Mouse (Mus musculus) thymus, adult 2 months (tissue): ENCODE results near the gene Ankrd1.

ENCODE experiments used
- CTCF ChIP-seq: fragments of 200-500 bp; IDR thresholded peaks from 2 replicates; pipeline ENCODE4 v1.5.1; 2012; ENCODE audit warnings: mild to moderate bottlenecking, control low read depth, low read length, moderate library complexity, borderline replicate concordance; ENCODE audit not compliant: control insufficient read depth, poor library complexity, insufficient read depth; ENCODE audit errors: extremely low read depth
- POLR2A ChIP-seq: fragments of 200-500 bp; IDR thresholded peaks from 2 replicates; pipeline ENCODE4 v1.6.1; 2012; ENCODE audit warnings: mild to moderate bottlenecking, low read length, control low read depth, moderate library complexity; ENCODE audit not compliant: control insufficient read depth, poor library complexity, insufficient read depth; ENCODE audit errors: extremely low read depth

DNA sequence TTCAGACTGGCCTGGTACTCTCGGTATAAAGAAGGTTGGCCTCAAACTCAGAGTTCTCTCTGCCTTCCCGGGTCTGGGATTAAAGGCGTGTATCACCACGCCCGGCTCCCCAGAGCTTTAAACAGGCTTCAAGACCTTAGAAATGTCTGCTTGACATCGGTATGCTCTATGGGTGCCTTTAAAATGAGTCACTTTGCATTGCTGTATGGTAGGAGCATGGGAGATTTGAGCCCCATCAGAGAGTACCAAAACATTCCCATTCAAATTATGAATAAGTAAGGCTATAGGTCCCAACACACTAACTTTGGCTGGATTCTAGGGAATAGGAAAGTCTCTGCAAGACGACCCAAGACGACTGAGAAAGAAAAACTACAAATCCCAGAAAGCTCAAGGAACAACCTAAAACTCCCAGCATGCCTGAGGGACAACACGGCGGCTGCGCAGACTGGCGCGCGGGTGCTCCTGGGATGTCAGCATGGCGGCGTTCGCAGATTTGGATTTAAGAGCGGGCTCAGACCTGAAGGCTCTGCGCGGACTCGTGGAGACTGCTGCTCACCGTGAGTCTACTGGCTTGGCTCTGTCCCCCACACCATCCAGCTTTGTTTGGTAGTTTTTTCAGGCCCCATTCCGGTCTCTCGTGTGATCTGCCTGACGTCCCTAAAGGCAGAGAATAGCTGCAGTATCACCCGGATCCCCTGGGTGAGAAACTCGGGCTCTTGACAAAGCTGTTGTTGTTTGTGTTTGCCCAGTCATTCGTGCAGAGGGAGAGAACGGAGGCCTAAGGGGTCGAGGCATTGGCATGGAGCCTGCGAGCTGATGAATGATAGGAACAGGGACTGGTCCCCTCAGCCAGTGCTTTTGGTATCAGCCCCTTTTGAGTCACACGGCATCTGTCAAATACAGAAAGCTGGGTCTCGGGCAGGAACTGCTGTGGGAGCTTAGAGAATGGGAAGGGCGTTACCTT is 36.4 kb downstream of the Ankrd1 start, which contains the start of gene Rpp30:
- TF ChIP-seq CTCF (0 out of 2 replicates have a peak, but pooled peaks have one; percentile 32), POLR2A (peak; percentile 59)
